Mouse (Mus musculus) testis, adult 2 months (tissue): Measurements from ENCODE around the gene Tbc1d10a.

Source experiments
- CTCF ChIP-seq: fragments of 200-500 bp; IDR thresholded peaks from 2 replicates; pipeline ENCODE4 v1.5.1; 2012; ENCODE audit warnings: low read depth, mild to moderate bottlenecking, inconsistent platforms, low read length, moderate library complexity; ENCODE audit not compliant: control insufficient read depth, insufficient read depth, insufficient replicate concordance
- POLR2A ChIP-seq: fragments of 200-500 bp; IDR thresholded peaks from 2 replicates; pipeline ENCODE4 v1.6.1; 2012; ENCODE audit warnings: low read depth, mild to moderate bottlenecking, inconsistent platforms, low read length, moderate library complexity; ENCODE audit not compliant: control insufficient read depth

GRCm38 (mm10) chr11:4210786-4211185, 24.2 kb downstream of the Tbc1d10a start:
- TF ChIP-seq CTCF: no peak
- no peak for TF ChIP-seq POLR2A
